Mouse (Mus musculus) bone marrow macrophage, adult 2 months (primary cell): ENCODE results near the gene Abhd8.

ENCODE experiments used
- CTCF ChIP-seq: IDR thresholded peaks from 2 replicates; pipeline ENCODE4 v1.5.1; 2012; ENCODE audit warnings: low read depth, mild to moderate bottlenecking, low read length, moderate library complexity
- POLR2A ChIP-seq: IDR thresholded peaks from 2 replicates; pipeline ENCODE4 v1.6.1; 2012; ENCODE audit warnings: mild to moderate bottlenecking, low read depth, low read length, borderline replicate concordance

- no peak for TF ChIP-seq CTCF
- no peak for TF ChIP-seq POLR2A
Measured at GRCm38 (mm10) chr8:71411535-71412273, 51.8 kb downstream of the Abhd8 start.
